Mouse (Mus musculus): ENCODE data around the gene Cd177. TPM values are rescaled to one million over a fixed set of nuclear protein-coding genes. Genes with fewer than 3 reads are reported as not detected.
"Not testable (repeated sequence)": the region's sequence is repeated elsewhere in the genome, so short reads cannot be mapped to it uniquely, and the experiment has no call there.

The Cd177 gene
- polyA plus RNA-seq (2014; fragmentation: Nextera tagmentation; extraction: Ambion mirVana), result 0.11 TPM in 1 of 2 replicates, not detected in the other

DNA sequence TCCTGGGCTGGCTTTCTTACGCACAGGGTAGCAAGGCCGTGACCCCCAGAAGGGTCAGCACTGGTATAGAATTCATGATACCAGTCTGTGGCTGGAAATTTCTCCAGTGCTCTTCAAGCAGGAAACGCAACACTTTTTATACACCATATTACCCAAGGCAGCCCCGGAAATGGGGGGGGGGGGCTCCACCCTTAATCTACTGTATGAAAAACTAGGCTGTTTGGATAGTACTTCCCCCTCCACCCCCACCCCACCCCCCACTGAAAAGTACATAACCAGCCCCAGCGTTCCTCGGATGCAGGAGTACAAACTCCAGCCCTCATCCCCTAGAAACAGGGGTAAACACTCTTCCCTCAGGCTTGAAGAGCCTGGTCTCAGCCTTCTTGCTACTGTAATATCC lies at the start of gene Cd177:
Gene Cd177 (minus strand): TSS at position 101 of the 400 bp plus-strand sequence.
- Histone ChIP-seq H3K4me2 (ENCODE audit: low read depth, low read length) (no peak within 1 kb of the TSS), H3K27me3 (ENCODE audit: control insufficient read depth, insufficient read depth, low read length) (no peaks in the 10 kb centered on the region), H3K4me3 (ENCODE audit: low read depth, low read length) (no peak within 1 kb of the TSS), H3K27ac (ENCODE audit: low read depth, low read length) (no peak within 1 kb of the TSS), H3K4me1 (ENCODE audit: control insufficient read depth, insufficient read depth, low read length) (no peaks in the 10 kb centered on the region), H3K9me3 (ENCODE audit: control insufficient read depth, low read length) (no peaks in the 10 kb centered on the region), H3K9ac (replicated peaks; ENCODE audit: low read depth, low read length) (no peak within 1 kb of the TSS), H3K36me3 (ENCODE audit: control insufficient read depth, insufficient read depth, low read length) (no peaks in the 10 kb centered on the region)
- WGBS, result 76% methylated on average over 6 of the region's 6 CpGs
- ATAC-seq (ENCODE audit: low read depth), result no peak

DNA sequence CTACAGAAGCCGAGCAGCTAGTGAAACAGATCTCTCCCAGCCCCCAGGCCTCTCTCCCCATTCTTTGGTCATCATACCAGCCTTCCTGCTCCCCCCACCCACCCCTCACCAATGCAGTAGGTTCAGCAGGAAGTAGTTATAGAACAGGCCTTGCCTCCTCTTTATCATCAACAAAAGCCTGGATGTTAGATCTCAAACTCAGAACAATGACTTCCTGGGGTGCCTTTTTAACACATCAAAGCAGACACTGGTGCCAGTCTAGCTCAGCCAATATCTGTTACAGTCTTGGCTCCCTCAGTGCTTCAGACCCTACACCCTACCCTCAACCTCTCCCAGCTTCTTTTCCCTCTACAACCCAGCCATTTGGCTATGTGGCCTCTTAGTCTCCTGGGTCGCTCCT lies 48.9 kb upstream of the Cd177 start:
- Histone ChIP-seq H3K27me3 (ENCODE audit: control insufficient read depth, insufficient read depth, low read length) (no peaks in the 10 kb centered on the region), H3K4me1 (ENCODE audit: control insufficient read depth, insufficient read depth, low read length) (no peaks in the 10 kb centered on the region), H3K9ac (replicated peaks; ENCODE audit: low read depth, low read length) (no peak overlapping the region), H3K27ac (ENCODE audit: low read depth, low read length) (no peak overlapping the region), H3K36me3 (ENCODE audit: control insufficient read depth, insufficient read depth, low read length) (no peaks in the 10 kb centered on the region), H3K4me3 (ENCODE audit: low read depth, low read length) (no peak overlapping the region), H3K4me2 (ENCODE audit: low read depth, low read length) (no peak overlapping the region), H3K9me3 (ENCODE audit: control insufficient read depth, low read length) (no peaks in the 10 kb centered on the region)
- WGBS, result 21% methylated on average over 2 of the region's 2 CpGs
- no peak for ATAC-seq (ENCODE audit: low read depth)

- Histone ChIP-seq H3K27me3 (ENCODE audit: control insufficient read depth, insufficient read depth, low read length) (no peaks in the 10 kb centered on the region), H3K27ac (ENCODE audit: low read depth, low read length) (no peak overlapping the region), H3K9ac (replicated peaks; ENCODE audit: low read depth, low read length) (no peak overlapping the region), H3K4me1 (ENCODE audit: control insufficient read depth, insufficient read depth, low read length) (no peaks in the 10 kb centered on the region), H3K36me3 (ENCODE audit: control insufficient read depth, insufficient read depth, low read length) (no peaks in the 10 kb centered on the region), H3K9me3 (ENCODE audit: control insufficient read depth, low read length) (no peaks in the 10 kb centered on the region), H3K4me2 (ENCODE audit: low read depth, low read length) (no peak overlapping the region), H3K4me3 (ENCODE audit: low read depth, low read length) (no peak overlapping the region)
- WGBS, result 76% methylated on average over 6 of the region's 6 CpGs
- ATAC-seq (ENCODE audit: low read depth), result no peak
Observed at GRCm38 (mm10) chr7:24804826-24805225, 44.7 kb upstream of the Cd177 start.

GRCm38 (mm10) chr7:24802149-24802767 lies 42.1 kb upstream of the Cd177 start:
- Histone ChIP-seq H3K36me3 (ENCODE audit: control insufficient read depth, insufficient read depth, low read length) (no peaks in the 10 kb centered on the region), H3K9ac (replicated peaks; ENCODE audit: low read depth, low read length) (no peak overlapping the region), H3K27me3 (ENCODE audit: control insufficient read depth, insufficient read depth, low read length) (no peaks in the 10 kb centered on the region), H3K4me1 (ENCODE audit: control insufficient read depth, insufficient read depth, low read length) (no peaks in the 10 kb centered on the region), H3K4me2 (ENCODE audit: low read depth, low read length) (no peak overlapping the region), H3K27ac (ENCODE audit: low read depth, low read length) (no peak overlapping the region), H3K9me3 (ENCODE audit: control insufficient read depth, low read length) (no peaks in the 10 kb centered on the region), H3K4me3 (ENCODE audit: low read depth, low read length) (no peak overlapping the region)
- WGBS, result 76% methylated on average over 7 of the region's 7 CpGs
- no peak for ATAC-seq (ENCODE audit: low read depth)

DNA sequence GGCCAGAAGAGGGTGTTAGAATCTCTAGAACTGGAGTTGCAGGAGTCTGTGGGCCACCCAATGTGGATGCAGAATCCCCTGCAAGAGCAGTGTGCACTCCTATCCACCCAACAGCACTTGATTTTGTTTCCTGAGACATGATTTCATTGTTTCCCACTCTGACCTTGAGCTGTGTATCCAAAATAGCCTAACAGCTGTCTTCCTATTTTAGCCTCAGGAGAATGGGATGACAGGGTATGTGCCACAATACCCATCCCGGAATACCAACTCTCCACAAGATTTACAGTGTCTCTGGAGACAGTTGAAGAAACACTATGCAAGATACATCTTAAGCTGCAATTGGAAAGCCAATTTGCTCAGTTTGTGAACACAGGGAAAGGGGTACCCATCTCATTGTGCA lies 37.8 kb upstream of the Cd177 start:
- WGBS, result 97% methylated on average over 1 of the region's 1 CpGs
- Histone ChIP-seq H3K4me1 (ENCODE audit: control insufficient read depth, insufficient read depth, low read length) (no peaks in the 10 kb centered on the region), H3K27ac (ENCODE audit: low read depth, low read length) (no peak overlapping the region), H3K9ac (replicated peaks; ENCODE audit: low read depth, low read length) (no peak overlapping the region), H3K4me3 (ENCODE audit: low read depth, low read length) (no peak overlapping the region), H3K36me3 (ENCODE audit: control insufficient read depth, insufficient read depth, low read length) (no peaks in the 10 kb centered on the region), H3K27me3 (ENCODE audit: control insufficient read depth, insufficient read depth, low read length) (no peaks in the 10 kb centered on the region), H3K9me3 (ENCODE audit: control insufficient read depth, low read length) (no peaks in the 10 kb centered on the region), H3K4me2 (ENCODE audit: low read depth, low read length) (no peak overlapping the region)
- ATAC-seq (ENCODE audit: low read depth), result no peak

DNA sequence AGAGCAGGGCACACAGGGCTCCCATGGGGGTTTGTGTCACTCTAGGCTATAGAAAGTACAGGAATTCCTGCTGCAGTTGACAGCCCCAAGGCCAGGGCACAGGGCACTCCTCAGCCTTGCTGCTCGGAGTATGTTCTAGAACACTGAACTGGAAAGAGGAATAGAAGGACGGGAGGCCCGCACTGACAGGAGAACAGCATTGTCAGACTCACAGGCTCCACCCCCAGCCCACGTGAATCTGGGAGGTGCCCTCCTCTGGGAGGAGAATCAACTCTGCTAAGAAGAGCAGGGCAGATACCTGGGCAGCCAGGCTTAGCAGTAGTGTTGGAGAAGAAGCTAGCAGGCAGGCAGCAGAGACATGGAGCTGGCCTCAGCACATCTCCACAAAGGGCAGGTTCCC lies 16.8 kb upstream of the Cd177 start, which contains the start of gene Ceacam10:
Gene Ceacam10 (plus strand): TSS at position 289 of the 400 bp plus-strand sequence.
- H3K4me1 ChIP-seq (ENCODE audit: control insufficient read depth, insufficient read depth, low read length); H3K9ac ChIP-seq (replicated peaks; ENCODE audit: low read depth, low read length); H3K4me2 ChIP-seq (ENCODE audit: low read depth, low read length); H3K36me3 ChIP-seq (ENCODE audit: control insufficient read depth, insufficient read depth, low read length); H3K27me3 ChIP-seq (ENCODE audit: control insufficient read depth, insufficient read depth, low read length); H3K9me3 ChIP-seq (ENCODE audit: control insufficient read depth, low read length); H3K27ac ChIP-seq (ENCODE audit: low read depth, low read length); ATAC-seq (ENCODE audit: low read depth); H3K4me3 ChIP-seq (ENCODE audit: low read depth, low read length): not testable (repeated sequence)
- WGBS, result 47% methylated on average over 4 of the region's 4 CpGs

GRCm38 (mm10) chr7:24776145-24776544 lies 16.0 kb upstream of the Cd177 start:
- no peak overlapping the region for H3K9ac ChIP-seq (replicated peaks; ENCODE audit: low read depth, low read length)
- no peak overlapping the region for H3K27ac ChIP-seq (ENCODE audit: low read depth, low read length)
- 79% methylated on average over 2 of the region's 2 CpGs for WGBS
- H3K36me3 ChIP-seq (ENCODE audit: control insufficient read depth, insufficient read depth, low read length), result no peaks in the 10 kb centered on the region
- ATAC-seq (ENCODE audit: low read depth), result no peak
- no peak overlapping the region for H3K4me2 ChIP-seq (ENCODE audit: low read depth, low read length)
- no peaks in the 10 kb centered on the region for H3K9me3 ChIP-seq (ENCODE audit: control insufficient read depth, low read length)
- H3K4me1 ChIP-seq (ENCODE audit: control insufficient read depth, insufficient read depth, low read length), result no peaks in the 10 kb centered on the region
- H3K4me3 ChIP-seq (ENCODE audit: low read depth, low read length), result no peak overlapping the region
- H3K27me3 ChIP-seq (ENCODE audit: control insufficient read depth, insufficient read depth, low read length), result no peaks in the 10 kb centered on the region

DNA sequence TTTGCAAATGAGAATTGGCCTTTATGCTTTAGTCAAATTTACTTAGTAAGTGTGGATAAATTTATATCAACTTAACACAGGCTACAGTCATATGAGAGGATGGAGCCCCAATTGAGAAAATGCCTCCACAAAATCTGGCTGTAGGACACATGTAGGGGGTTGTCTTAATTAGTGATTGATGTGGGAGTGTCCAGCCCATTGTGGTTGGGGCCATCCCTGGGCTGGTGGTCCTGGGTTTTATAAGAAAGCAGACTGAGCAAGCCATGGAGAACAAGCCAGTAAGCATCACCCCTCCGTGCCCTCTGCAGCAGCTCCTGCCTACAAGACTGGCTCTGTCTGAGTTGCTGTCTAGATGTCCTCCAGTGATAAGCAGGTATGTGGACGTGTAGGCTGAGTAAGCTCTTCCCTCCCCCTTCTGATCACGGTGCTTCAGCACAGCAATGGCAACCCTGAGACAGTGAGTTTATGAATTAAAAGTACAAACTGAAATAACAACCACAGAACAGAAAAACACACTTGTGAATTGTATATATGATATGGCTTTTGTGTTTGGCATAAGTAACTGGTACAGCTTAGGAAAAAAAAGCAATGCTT lies 13.9 kb upstream of the Cd177 start:
- Histone ChIP-seq H3K27me3 (ENCODE audit: control insufficient read depth, insufficient read depth, low read length) (no peaks in the 10 kb centered on the region), H3K4me2 (ENCODE audit: low read depth, low read length) (no peak overlapping the region), H3K36me3 (ENCODE audit: control insufficient read depth, insufficient read depth, low read length) (no peaks in the 10 kb centered on the region), H3K27ac (ENCODE audit: low read depth, low read length) (no peak overlapping the region), H3K4me3 (ENCODE audit: low read depth, low read length) (no peak overlapping the region), H3K9me3 (ENCODE audit: control insufficient read depth, low read length) (no peaks in the 10 kb centered on the region), H3K9ac (replicated peaks; ENCODE audit: low read depth, low read length) (no peak overlapping the region), H3K4me1 (ENCODE audit: control insufficient read depth, insufficient read depth, low read length) (no peaks in the 10 kb centered on the region)
- ATAC-seq (ENCODE audit: low read depth), result no peak
- WGBS, result 55% methylated on average over 3 of the region's 3 CpGs

DNA sequence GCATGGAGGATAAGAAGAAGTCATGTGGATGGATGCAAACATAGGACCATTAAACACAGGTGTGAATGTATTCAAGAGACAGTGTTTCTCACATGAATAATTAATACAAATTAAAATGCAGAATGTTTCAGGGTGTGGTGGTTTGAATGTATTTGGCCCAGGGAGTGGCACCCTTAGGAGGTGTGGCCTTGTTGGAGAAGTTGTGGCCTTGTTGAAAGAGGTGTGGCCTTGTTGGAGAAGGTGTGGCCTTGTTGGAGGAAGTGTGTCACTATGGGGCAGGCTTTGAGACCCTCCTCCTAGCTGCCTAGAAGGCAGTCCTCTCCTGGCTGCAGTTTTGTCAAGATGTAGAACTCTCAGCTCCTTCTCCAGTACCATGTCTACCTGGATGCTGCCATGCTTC lies 11.2 kb upstream of the Cd177 start:
- no peaks in the 10 kb centered on the region for H3K27me3 ChIP-seq (ENCODE audit: control insufficient read depth, insufficient read depth, low read length)
- ATAC-seq (ENCODE audit: low read depth), result no peak

More for the DNA sequence above, 11.2 kb upstream of the Cd177 start:
- Histone ChIP-seq H3K4me3 (ENCODE audit: low read depth, low read length) (no peak overlapping the region), H3K9me3 (ENCODE audit: control insufficient read depth, low read length) (no peaks in the 10 kb centered on the region), H3K9ac (replicated peaks; ENCODE audit: low read depth, low read length) (no peak overlapping the region), H3K36me3 (ENCODE audit: control insufficient read depth, insufficient read depth, low read length) (no peaks in the 10 kb centered on the region), H3K27ac (ENCODE audit: low read depth, low read length) (no peak overlapping the region), H3K4me1 (ENCODE audit: control insufficient read depth, insufficient read depth, low read length) (no peaks in the 10 kb centered on the region), H3K4me2 (ENCODE audit: low read depth, low read length) (no peak overlapping the region)

Measured in neural tube, embryonic 14.5 days (tissue).